Mouse (Mus musculus) cerebellum, adult 2 months (tissue): Measurements from ENCODE around the gene Chst5.

ENCODE experiments used
- CTCF ChIP-seq: fragments of 200-500 bp; IDR thresholded peaks from 2 replicates; pipeline ENCODE4 v1.5.1; 2011; ENCODE audit warnings: low read depth, mild to moderate bottlenecking, control low read depth, low read length, moderate library complexity, borderline replicate concordance; ENCODE audit not compliant: insufficient read depth
- POLR2A ChIP-seq: fragments of 200-500 bp; IDR thresholded peaks from 2 replicates; pipeline ENCODE4 v1.6.1; 2011; ENCODE audit warnings: low read length, control low read depth, borderline replicate concordance; ENCODE audit not compliant: insufficient read depth

DNA sequence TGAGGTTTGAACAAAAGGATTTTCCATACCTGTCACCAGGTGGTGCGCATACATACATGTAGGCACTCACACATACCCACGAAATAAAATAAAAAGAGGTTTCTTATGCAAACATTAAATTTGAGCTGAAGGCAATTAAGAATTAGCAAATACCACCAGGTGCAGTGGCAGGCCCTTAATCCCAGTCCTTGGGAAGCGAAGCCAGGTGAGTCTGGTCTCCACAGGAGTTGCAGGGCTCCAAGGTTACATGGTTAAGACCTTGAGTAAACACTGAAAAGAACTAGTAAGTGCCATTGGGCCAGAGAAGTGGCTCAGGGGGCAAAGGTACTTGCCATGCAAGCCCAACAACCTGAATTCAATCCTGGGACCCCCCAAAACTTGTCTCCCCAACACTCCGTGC, 26.6 kb downstream of the Chst5 start:
- no peak for TF ChIP-seq CTCF
- TF ChIP-seq POLR2A = no peak
